Mouse (Mus musculus): Measurements from ENCODE around the gene Slc22a7. TPM values are rescaled to one million over a fixed set of nuclear protein-coding genes. Genes with fewer than 3 reads are reported as not detected.
A peak's percentile ranks its signal among the peaks of the same experiment; 100 is the strongest.

Gene Slc22a7
- polyA plus RNA-seq, 1 experiment: not detected

GRCm38 (mm10) chr17:46462226-46462625 lies 24.0 kb upstream of the Slc22a7 start:
- WGBS: 92% methylated on average over 5 of the region's 5 CpGs
- Histone ChIP-seq H3K4me1 (ENCODE audit: control insufficient read depth, insufficient read depth, low read length) (peaks cover 14% of the 10 kb centered on the region), H3K27ac (ENCODE audit: insufficient read depth, low read depth, low read length) (no peak overlapping the region), H3K4me3 (ENCODE audit: insufficient read depth, low read depth, low read length) (no peak overlapping the region)
- TF ChIP-seq CTCF (IDR thresholded peaks at IDR 0.05; ENCODE audit: insufficient read depth, low read depth, low read length) (no peak), POLR2A (IDR thresholded peaks at IDR 0.05; ENCODE audit: insufficient read depth, low read depth, low read length) (no peak)

- 54% methylated on average over 8 of the region's 8 CpGs for WGBS
- peaks cover 14% of the 10 kb centered on the region for H3K4me1 ChIP-seq (ENCODE audit: control insufficient read depth, insufficient read depth, low read length)
- TF ChIP-seq CTCF (IDR thresholded peaks at IDR 0.05; ENCODE audit: insufficient read depth, low read depth, low read length) (no peak), POLR2A (IDR thresholded peaks at IDR 0.05; ENCODE audit: insufficient read depth, low read depth, low read length) (no peak)
- no peak overlapping the region for H3K4me3 ChIP-seq (ENCODE audit: insufficient read depth, low read depth, low read length)
- H3K27ac ChIP-seq (ENCODE audit: insufficient read depth, low read depth, low read length): no peak overlapping the region
These were observed 23.1 kb upstream of the Slc22a7 start for GRCm38 (mm10) chr17:46461347-46461746.

- TF ChIP-seq POLR2A (IDR thresholded peaks at IDR 0.05; ENCODE audit: insufficient read depth, low read depth, low read length): no peak
- TF ChIP-seq CTCF (IDR thresholded peaks at IDR 0.05; ENCODE audit: insufficient read depth, low read depth, low read length): no peak
- WGBS: 19% methylated on average over 32 of the region's 32 CpGs
- H3K4me1 ChIP-seq (ENCODE audit: control insufficient read depth, insufficient read depth, low read length): peaks cover 20% of the 10 kb centered on the region
These were observed 22.4 kb upstream of the Slc22a7 start for GRCm38 (mm10) chr17:46460673-46461072.

GRCm38 (mm10) chr17:46458439-46458838 lies 20.2 kb upstream of the Slc22a7 start:
- WGBS: 59% methylated on average over 3 of the region's 3 CpGs
- H3K4me1 ChIP-seq (ENCODE audit: control insufficient read depth, insufficient read depth, low read length): peaks cover 36% of the 10 kb centered on the region
- no peak overlapping the region for H3K4me3 ChIP-seq (ENCODE audit: insufficient read depth, low read depth, low read length)
- TF ChIP-seq CTCF (IDR thresholded peaks at IDR 0.05; ENCODE audit: insufficient read depth, low read depth, low read length): no peak
- TF ChIP-seq POLR2A (IDR thresholded peaks at IDR 0.05; ENCODE audit: insufficient read depth, low read depth, low read length): no peak
- no peak overlapping the region for H3K27ac ChIP-seq (ENCODE audit: insufficient read depth, low read depth, low read length)

More at GRCm38 (mm10) chr17:46460673-46461072, 22.4 kb upstream of the Slc22a7 start:
- Histone ChIP-seq H3K4me3 (ENCODE audit: insufficient read depth, low read depth, low read length) (0 out of 2 replicates have a peak overlapping the region, but pooled peaks have one; percentile 3), H3K27ac (ENCODE audit: insufficient read depth, low read depth, low read length) (no peak overlapping the region)

DNA sequence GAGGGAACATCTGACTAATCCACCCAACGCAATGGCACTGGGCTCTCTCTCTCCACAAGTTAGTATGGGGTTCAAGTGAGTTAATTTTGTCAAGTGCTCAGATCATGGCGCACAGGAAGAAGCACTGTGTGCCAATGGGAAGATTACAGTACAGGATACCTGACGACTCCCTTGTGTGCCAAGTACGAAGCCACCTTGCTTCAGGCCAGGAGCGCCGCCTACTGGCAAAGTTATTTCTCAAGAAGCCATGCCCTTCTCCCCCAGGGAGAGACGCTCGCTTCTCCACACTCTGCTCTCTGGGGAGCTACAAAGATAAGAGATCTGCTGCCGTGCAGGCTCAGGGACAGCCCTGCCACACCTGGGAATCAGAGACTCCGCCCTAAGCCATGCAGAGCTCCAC lies 19.5 kb upstream of the Slc22a7 start:
- H3K27ac ChIP-seq (ENCODE audit: insufficient read depth, low read depth, low read length): no peak overlapping the region
- peaks cover 36% of the 10 kb centered on the region for H3K4me1 ChIP-seq (ENCODE audit: control insufficient read depth, insufficient read depth, low read length)
- no peak overlapping the region for H3K4me3 ChIP-seq (ENCODE audit: insufficient read depth, low read depth, low read length)
- 42% methylated on average over 10 of the region's 10 CpGs for WGBS
- TF ChIP-seq CTCF (IDR thresholded peaks at IDR 0.05; ENCODE audit: insufficient read depth, low read depth, low read length) (no peak), POLR2A (IDR thresholded peaks at IDR 0.05; ENCODE audit: insufficient read depth, low read depth, low read length) (no peak)

GRCm38 (mm10) chr17:46455110-46455691 lies 16.9 kb upstream of the Slc22a7 start:
- TF ChIP-seq POLR2A (IDR thresholded peaks at IDR 0.05; ENCODE audit: insufficient read depth, low read depth, low read length): no peak
- no peak for TF ChIP-seq CTCF (IDR thresholded peaks at IDR 0.05; ENCODE audit: insufficient read depth, low read depth, low read length)
- Histone ChIP-seq H3K4me3 (ENCODE audit: insufficient read depth, low read depth, low read length) (peak overlapping the region; percentile 9; the same call in 1 of the 2 replicates), H3K27ac (ENCODE audit: insufficient read depth, low read depth, low read length) (no peak overlapping the region), H3K4me1 (ENCODE audit: control insufficient read depth, insufficient read depth, low read length) (peaks cover 26% of the 10 kb centered on the region)
- WGBS: 3% methylated on average over 33 of the region's 33 CpGs

DNA sequence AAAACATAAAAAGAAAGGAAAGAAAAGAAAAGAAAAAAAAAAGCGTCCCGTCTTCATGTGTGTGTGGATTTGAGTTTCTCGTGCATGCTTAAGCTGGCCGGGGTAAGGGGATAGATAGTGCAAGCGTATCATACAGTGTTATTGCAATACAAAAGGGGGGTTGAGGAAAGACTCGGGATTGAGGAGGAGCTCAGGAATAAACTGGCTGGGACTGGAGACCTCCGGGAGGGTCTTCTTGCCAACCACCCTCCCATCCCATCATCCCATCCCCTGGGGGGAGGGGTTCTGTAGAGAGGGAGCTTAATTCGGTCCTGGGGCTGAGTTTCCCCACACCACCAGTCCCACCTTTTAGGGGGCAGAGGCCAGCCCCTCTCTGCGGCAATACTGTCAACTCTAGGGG lies 16.3 kb upstream of the Slc22a7 start:
- WGBS: 7% methylated on average over 9 of the region's 9 CpGs
- Histone ChIP-seq H3K27ac (ENCODE audit: insufficient read depth, low read depth, low read length) (no peak overlapping the region), H3K4me3 (ENCODE audit: insufficient read depth, low read depth, low read length) (peak overlapping the region; percentile 7; the same call in 1 of the 2 replicates), H3K4me1 (ENCODE audit: control insufficient read depth, insufficient read depth, low read length) (peaks cover 25% of the 10 kb centered on the region)
- no peak for TF ChIP-seq CTCF (IDR thresholded peaks at IDR 0.05; ENCODE audit: insufficient read depth, low read depth, low read length)
- no peak for TF ChIP-seq POLR2A (IDR thresholded peaks at IDR 0.05; ENCODE audit: insufficient read depth, low read depth, low read length)

- peak overlapping the region; percentile 34 for H3K4me3 ChIP-seq (ENCODE audit: insufficient read depth, low read depth, low read length)
- WGBS: 3% methylated on average over 26 of the region's 26 CpGs
These were observed 15.7 kb upstream of the Slc22a7 start for GRCm38 (mm10) chr17:46453970-46454411.

DNA sequence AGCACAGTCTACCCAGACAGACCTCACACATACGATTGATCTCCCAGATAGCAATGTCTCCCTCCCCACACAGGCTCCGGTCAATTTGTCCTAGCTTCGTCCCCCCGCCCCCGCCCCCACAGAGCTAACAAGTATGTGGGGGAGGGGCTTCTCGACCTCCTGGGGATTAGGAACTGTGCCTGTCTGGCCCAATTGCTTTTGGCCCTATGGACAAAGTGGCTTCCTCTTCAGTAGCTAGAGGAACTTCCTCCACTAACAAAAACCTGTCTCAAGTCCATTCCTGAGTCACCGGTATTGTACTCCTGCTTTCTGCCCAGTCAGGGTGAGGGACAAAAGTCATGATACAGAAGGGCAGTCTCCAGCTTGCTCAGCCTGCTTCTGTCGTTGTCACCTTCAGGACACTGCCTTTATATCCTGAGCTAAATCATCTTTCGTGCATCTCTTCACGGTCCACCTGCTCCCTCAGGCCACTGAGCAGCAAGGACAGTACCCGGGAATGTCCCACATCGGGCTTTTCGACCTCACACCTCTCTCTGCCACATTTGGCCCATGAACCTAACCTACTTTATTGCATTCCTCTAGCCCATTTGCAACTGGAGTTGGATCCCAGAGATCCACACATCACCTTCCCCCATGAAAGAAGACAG lies 15.2 kb upstream of the Slc22a7 start:
- Histone ChIP-seq H3K27ac (ENCODE audit: insufficient read depth, low read depth, low read length) (no peak overlapping the region), H3K4me3 (ENCODE audit: insufficient read depth, low read depth, low read length) (no peak overlapping the region), H3K4me1 (ENCODE audit: control insufficient read depth, insufficient read depth, low read length) (peaks cover 25% of the 10 kb centered on the region)
- TF ChIP-seq POLR2A (IDR thresholded peaks at IDR 0.05; ENCODE audit: insufficient read depth, low read depth, low read length) (no peak), CTCF (IDR thresholded peaks at IDR 0.05; ENCODE audit: insufficient read depth, low read depth, low read length) (no peak)
- 25% methylated on average over 13 of the region's 13 CpGs for WGBS

More at GRCm38 (mm10) chr17:46453970-46454411, 15.7 kb upstream of the Slc22a7 start:
- Histone ChIP-seq H3K27ac (ENCODE audit: insufficient read depth, low read depth, low read length) (no peak overlapping the region), H3K4me1 (ENCODE audit: control insufficient read depth, insufficient read depth, low read length) (peaks cover 25% of the 10 kb centered on the region)
- TF ChIP-seq CTCF (IDR thresholded peaks at IDR 0.05; ENCODE audit: insufficient read depth, low read depth, low read length): no peak
- no peak for TF ChIP-seq POLR2A (IDR thresholded peaks at IDR 0.05; ENCODE audit: insufficient read depth, low read depth, low read length)

All from olfactory bulb, adult 2 months (tissue).